Mouse (Mus musculus) heart, adult 9 months (tissue): ENCODE measurements around the gene Coro1b.
"Not testable (repeated sequence)": the region's sequence is repeated elsewhere in the genome, so short reads cannot be mapped to it uniquely, and the experiment has no call there.

Experiments used
- DNase-seq, 2 experiments: peaks; one replicate each; pipeline ENCODE4 v3.0.0; 2022; ENCODE audit warnings: low spot score in 2 of 2

The Coro1b gene

GRCm38 (mm10) chr19:4120496-4120895 lies 27.9 kb upstream of the Coro1b start:
- no peak for DNase-seq

GRCm38 (mm10) chr19:4121097-4121805 lies 27.2 kb upstream of the Coro1b start:
- DNase-seq = peak; percentile 97 to 99

- DNase-seq = not testable (repeated sequence)
Measured at GRCm38 (mm10) chr19:4121896-4122295, 26.5 kb upstream of the Coro1b start.

- DNase-seq = no peak
Measured at GRCm38 (mm10) chr19:4122411-4123370, 25.7 kb upstream of the Coro1b start.

GRCm38 (mm10) chr19:4124432-4124831 lies 24.0 kb upstream of the Coro1b start:
- no peak for DNase-seq

- DNase-seq = not testable (repeated sequence)
Measured at GRCm38 (mm10) chr19:4125268-4125667, 23.2 kb upstream of the Coro1b start.

- peak; percentile 97 to 98 for DNase-seq
Measured at GRCm38 (mm10) chr19:4125741-4126696, 22.4 kb upstream of the Coro1b start, which contains the start of gene Aip. Gene Aip (minus strand): TSS chr19:4125858.

GRCm38 (mm10) chr19:4126759-4127495 lies 21.5 kb upstream of the Coro1b start:
- DNase-seq = no peak

GRCm38 (mm10) chr19:4129462-4129861 lies 19.0 kb upstream of the Coro1b start:
- DNase-seq = no peak

GRCm38 (mm10) chr19:4130106-4130505 lies 18.3 kb upstream of the Coro1b start:
- no peak for DNase-seq

GRCm38 (mm10) chr19:4131075-4131474 lies 17.3 kb upstream of the Coro1b start:
- no peak for DNase-seq

- no peak for DNase-seq
Measured at GRCm38 (mm10) chr19:4131768-4132167, 16.7 kb upstream of the Coro1b start.

- no peak for DNase-seq
Measured at GRCm38 (mm10) chr19:4134354-4134753, 14.1 kb upstream of the Coro1b start.

- not testable (repeated sequence) for DNase-seq
Measured at GRCm38 (mm10) chr19:4135229-4135962, 13.0 kb upstream of the Coro1b start.

- DNase-seq = not testable (repeated sequence)
Measured at GRCm38 (mm10) chr19:4135963-4136345, 12.5 kb upstream of the Coro1b start.

- no peak for DNase-seq
Measured at GRCm38 (mm10) chr19:4136463-4136862, 12.0 kb upstream of the Coro1b start.

- DNase-seq = no peak
Measured at GRCm38 (mm10) chr19:4137913-4138312, 10.5 kb upstream of the Coro1b start.

GRCm38 (mm10) chr19:4139446-4139845 lies 9.0 kb upstream of the Coro1b start, which contains the start of gene Gpr152:
Gene Gpr152 (plus strand): TSS chr19:4139787.
- no peak for DNase-seq

GRCm38 (mm10) chr19:4140147-4140546 lies 8.3 kb upstream of the Coro1b start:
- DNase-seq = no peak
